Mouse (Mus musculus) heart, embryonic 16.5 days (tissue): ENCODE measurements around the gene Tnks2. TPM values are rescaled to one million over a fixed set of nuclear protein-coding genes. Genes with fewer than 3 reads are reported as not detected.
A peak's percentile ranks its signal among the peaks of the same experiment; 100 is the strongest.

Experiments used
- ATAC-seq: fragments of 200-750 bp; cut with Nextera tagmentation; replicated peaks from 2 replicates; pipeline ENCODE4 v1.8.0; 2017; ENCODE audit warnings: moderate number of reproducible peaks; ENCODE audit not compliant: insufficient read depth, low FRiP score; ENCODE audit errors: extremely low read depth
- H3K27ac ChIP-seq: fragments of 300-500 bp; sonication (generic); 2 replicates; pipeline ENCODE4 v1.5.1; 2014; ENCODE audit warnings: mild to moderate bottlenecking, low read length, control low read depth, moderate library complexity
- H3K27me3 ChIP-seq: fragments of 300-500 bp; sonication (generic); 2 replicates; pipeline ENCODE4 v1.6.1; 2014; ENCODE audit warnings: low read length, mixed read lengths; ENCODE audit not compliant: control insufficient read depth, insufficient read depth
- H3K36me3 ChIP-seq: fragments of 300-500 bp; sonication (generic); 2 replicates; pipeline ENCODE4 v1.6.1; 2014; ENCODE audit not compliant: control insufficient read depth, insufficient read depth
- H3K4me1 ChIP-seq: fragments of 300-500 bp; sonication (generic); 2 replicates; pipeline ENCODE4 v1.6.1; 2014; ENCODE audit warnings: low read length, mixed read lengths; ENCODE audit not compliant: control insufficient read depth, insufficient read depth
- H3K4me2 ChIP-seq: fragments of 300-500 bp; sonication (generic); 2 replicates; pipeline ENCODE4 v1.6.1; 2014; ENCODE audit warnings: low read depth, mild to moderate bottlenecking, control low read depth, low read length
- H3K4me3 ChIP-seq: fragments of 300-500 bp; sonication (generic); 2 replicates; pipeline ENCODE4 v1.5.1; 2014; ENCODE audit warnings: mild to moderate bottlenecking, control low read depth, low read length
- H3K9ac ChIP-seq: fragments of 300-500 bp; sonication (generic); 2 replicates; pipeline ENCODE4 v1.6.1; 2014; ENCODE audit warnings: low read length, control low read depth
- H3K9me3 ChIP-seq: fragments of 300-500 bp; sonication (generic); replicated peaks from 2 replicates; pipeline ENCODE4 v1.6.1; 2016; ENCODE audit warnings: low read length; ENCODE audit not compliant: control insufficient read depth
- WGBS: fragments of 180-500 bp; shearing (Covaris S2); extraction: QIAGEN DNeasy Blood & Tissue Kit; methylation state at CpG from one replicate; pipeline ENCODE4 v1.1.7; 2014; 5-methylcytosine and 5-hydroxymethylcytosine counted together
- polyA plus RNA-seq: library from polyadenylated mRNA; unstranded; fragments of >200 nt; fragmentation: Nextera tagmentation; extraction: Ambion mirVana; gene quantifications from 2 replicates; pipeline ENCODE4 v1.2.1, GENCODE M21; 2015

Gene Tnks2
- polyA plus RNA-seq, 1 experiment from 2014 or later: 25.8 TPM

GRCm38 (mm10) chr19:36918441-36919301 is 84.6 kb downstream of the Tnks2 start:
- Histone ChIP-seq H3K4me3 (peak overlapping the region; percentile 98), H3K9me3 (no peaks in the 10 kb centered on the region), H3K27ac (peak overlapping the region; percentile 94), H3K9ac (peak overlapping the region; percentile 96), H3K36me3 (no peaks in the 10 kb centered on the region), H3K4me1 (peaks cover 5% of the 10 kb centered on the region), H3K4me2 (peak overlapping the region; percentile 92), H3K27me3 (no peaks in the 10 kb centered on the region)
- under 1% methylated on average over 85 of the region's 85 CpGs for WGBS
- ATAC-seq: peak; percentile 87

- 12% methylated on average over 12 of the region's 12 CpGs for WGBS
Observed at GRCm38 (mm10) chr19:36919466-36919865, 85.4 kb downstream of the Tnks2 start, which contains the start of gene Fgfbp3. Gene Fgfbp3, minus strand, starts transcription at chr19:36919615.

GRCm38 (mm10) chr19:36922015-36922414 is 88.0 kb downstream of the Tnks2 start:
- ATAC-seq: no peak
- WGBS: 36% methylated on average over 2 of the region's 2 CpGs
- Histone ChIP-seq H3K27ac (no peak overlapping the region), H3K27me3 (no peaks in the 10 kb centered on the region), H3K4me3 (no peak overlapping the region), H3K4me1 (peaks cover 13% of the 10 kb centered on the region), H3K9ac (no peak overlapping the region), H3K36me3 (no peaks in the 10 kb centered on the region), H3K4me2 (no peak overlapping the region), H3K9me3 (no peaks in the 10 kb centered on the region)

More at GRCm38 (mm10) chr19:36919466-36919865, 85.4 kb downstream of the Tnks2 start, which contains the start of gene Fgfbp3:
- Histone ChIP-seq H3K27me3 (no peaks in the 10 kb centered on the region), H3K27ac (peak within 1 kb of the TSS; percentile 94), H3K4me1 (peaks cover 5% of the 10 kb centered on the region), H3K4me3 (peak within 1 kb of the TSS; percentile 98), H3K4me2 (peak within 1 kb of the TSS; percentile 92), H3K9ac (peak within 1 kb of the TSS; percentile 96), H3K36me3 (no peaks in the 10 kb centered on the region), H3K9me3 (no peaks in the 10 kb centered on the region)
- ATAC-seq: no peak

GRCm38 (mm10) chr19:36922936-36923335 is 88.9 kb downstream of the Tnks2 start:
- H3K27ac ChIP-seq: no peak overlapping the region; the same call in 1 of the 2 replicates
- WGBS: 51% methylated on average over 3 of the region's 3 CpGs
- ATAC-seq: no peak
- H3K9me3 ChIP-seq: no peaks in the 10 kb centered on the region
- peaks cover 17% of the 10 kb centered on the region for H3K4me1 ChIP-seq
- H3K4me2 ChIP-seq: no peak overlapping the region
- no peaks in the 10 kb centered on the region for H3K27me3 ChIP-seq
- H3K9ac ChIP-seq: no peak overlapping the region
- no peaks in the 10 kb centered on the region for H3K36me3 ChIP-seq
- H3K4me3 ChIP-seq: no peak overlapping the region

- Histone ChIP-seq H3K9me3 (no peaks in the 10 kb centered on the region), H3K36me3 (no peaks in the 10 kb centered on the region), H3K4me3 (peak within 1 kb of the TSS; percentile 98), H3K9ac (peak within 1 kb of the TSS; percentile 95), H3K27ac (peak within 1 kb of the TSS; percentile 96), H3K4me1 (peaks cover 23% of the 10 kb centered on the region), H3K27me3 (no peaks in the 10 kb centered on the region), H3K4me2 (peak within 1 kb of the TSS; percentile 88)
- ATAC-seq: peak; percentile 96
- under 1% methylated on average over 88 of the region's 98 CpGs for WGBS
Observed at GRCm38 (mm10) chr19:36925671-36926552, 91.9 kb downstream of the Tnks2 start, which contains the start of gene Btaf1. Gene Btaf1, plus strand, starts transcription at chr19:36926079.

GRCm38 (mm10) chr19:36926553-36927236 is 92.7 kb downstream of the Tnks2 start:
- WGBS: 2% methylated on average over 26 of the region's 26 CpGs
- H3K9me3 ChIP-seq: no peaks in the 10 kb centered on the region
- no peak for ATAC-seq

GRCm38 (mm10) chr19:36927800-36928361 is 93.8 kb downstream of the Tnks2 start:
- Histone ChIP-seq H3K27me3 (no peaks in the 10 kb centered on the region), H3K9me3 (no peaks in the 10 kb centered on the region), H3K9ac (no peak overlapping the region), H3K4me1 (peaks cover 23% of the 10 kb centered on the region), H3K4me3 (no peak overlapping the region), H3K4me2 (no peak overlapping the region), H3K36me3 (no peaks in the 10 kb centered on the region), H3K27ac (no peak overlapping the region)
- ATAC-seq: no peak
- WGBS: 79% methylated on average over 6 of the region's 6 CpGs

More at GRCm38 (mm10) chr19:36926553-36927236, 92.7 kb downstream of the Tnks2 start:
- H3K4me2 ChIP-seq: peak overlapping the region; percentile 88
- no peaks in the 10 kb centered on the region for H3K27me3 ChIP-seq
- peak overlapping the region; percentile 98 for H3K4me3 ChIP-seq
- peaks cover 23% of the 10 kb centered on the region for H3K4me1 ChIP-seq
- peak overlapping the region; percentile 95 for H3K9ac ChIP-seq
- no peaks in the 10 kb centered on the region for H3K36me3 ChIP-seq
- H3K27ac ChIP-seq: peak overlapping the region; percentile 96

- Histone ChIP-seq H3K4me1 (peaks cover 23% of the 10 kb centered on the region), H3K9me3 (no peaks in the 10 kb centered on the region), H3K27me3 (no peaks in the 10 kb centered on the region), H3K9ac (no peak overlapping the region), H3K27ac (no peak overlapping the region), H3K4me3 (no peak overlapping the region), H3K36me3 (no peaks in the 10 kb centered on the region), H3K4me2 (no peak overlapping the region)
- ATAC-seq: no peak
Observed at GRCm38 (mm10) chr19:36929816-36930215, 95.8 kb downstream of the Tnks2 start.
